Mouse (Mus musculus): ENCODE data around the gene Unc93b1. TPM values are rescaled to one million over a fixed set of nuclear protein-coding genes. Genes with fewer than 3 reads are reported as not detected.

The Unc93b1 gene
- polyA plus RNA-seq (2015; fragmentation: Nextera tagmentation; extraction: Ambion mirVana) = 12.4 and 14.1 TPM in 2 replicates

GRCm38 (mm10) chr19:3935032-3935895 is at the start of gene Unc93b1:
Unc93b1 (plus strand) TSS chr19:3935186.
- Histone ChIP-seq H3K36me3 (ENCODE audit: control insufficient read depth, insufficient read depth, low read length) (no peaks in the 10 kb centered on the region), H3K9me3 (ENCODE audit: control insufficient read depth, low read length) (no peaks in the 10 kb centered on the region), H3K9ac (ENCODE audit: low read depth, low read length) (peak within 1 kb of the TSS; percentile 59), H3K27me3 (replicated peaks; ENCODE audit: control insufficient read depth, insufficient read depth, low read length) (peaks cover 5% of the 10 kb centered on the region), H3K27ac (ENCODE audit: low read depth, low read length) (no peak within 1 kb of the TSS), H3K4me3 (ENCODE audit: low read length) (peak within 1 kb of the TSS; percentile 43), H3K4me2 (ENCODE audit: low read length) (peak within 1 kb of the TSS; percentile 79), H3K4me1 (ENCODE audit: control insufficient read depth, insufficient read depth, low read depth, low read length) (peaks cover 14% of the 10 kb centered on the region)
- 9% methylated on average over 36 of the region's 42 CpGs for WGBS
- ATAC-seq = peak; percentile 70

- Histone ChIP-seq H3K36me3 (ENCODE audit: control insufficient read depth, insufficient read depth, low read length) (peaks cover 27% of the 10 kb centered on the region), H3K9ac (ENCODE audit: low read depth, low read length) (no peak overlapping the region), H3K4me1 (ENCODE audit: control insufficient read depth, insufficient read depth, low read depth, low read length) (no peaks in the 10 kb centered on the region), H3K4me2 (ENCODE audit: low read length) (no peak overlapping the region), H3K9me3 (ENCODE audit: control insufficient read depth, low read length) (no peaks in the 10 kb centered on the region), H3K27me3 (replicated peaks; ENCODE audit: control insufficient read depth, insufficient read depth, low read length) (no peaks in the 10 kb centered on the region), H3K27ac (ENCODE audit: low read depth, low read length) (no peak overlapping the region), H3K4me3 (ENCODE audit: low read length) (no peak overlapping the region)
- WGBS = 88% methylated on average over 5 of the region's 5 CpGs
- no peak for ATAC-seq
These were observed 45.9 kb upstream of the Unc93b1 start for GRCm38 (mm10) chr19:3889096-3889495.

DNA sequence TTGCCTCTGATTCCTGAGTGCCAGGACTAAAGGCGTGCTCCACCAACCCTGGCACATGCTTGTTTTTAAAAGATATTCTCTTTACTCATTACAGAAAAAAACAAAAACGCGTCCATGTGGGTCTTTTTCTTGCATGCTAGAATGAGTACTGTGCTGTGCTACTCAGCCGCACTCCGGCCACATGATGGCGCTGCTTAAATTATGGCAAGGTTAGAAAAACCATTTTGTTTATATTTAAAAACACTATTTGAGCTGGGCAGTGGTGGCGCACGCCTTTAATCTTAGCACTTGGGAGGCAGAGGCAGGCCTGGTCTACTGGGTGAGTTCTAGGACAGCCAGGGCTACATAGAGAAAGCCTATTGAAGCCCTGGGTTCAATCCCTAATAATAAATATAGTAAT is 44.8 kb upstream of the Unc93b1 start:
- Histone ChIP-seq H3K9me3 (ENCODE audit: control insufficient read depth, low read length) (no peaks in the 10 kb centered on the region), H3K36me3 (ENCODE audit: control insufficient read depth, insufficient read depth, low read length) (peaks cover 36% of the 10 kb centered on the region), H3K9ac (ENCODE audit: low read depth, low read length) (no peak overlapping the region), H3K4me3 (ENCODE audit: low read length) (no peak overlapping the region), H3K27ac (ENCODE audit: low read depth, low read length) (no peak overlapping the region), H3K4me1 (ENCODE audit: control insufficient read depth, insufficient read depth, low read depth, low read length) (peaks cover 3% of the 10 kb centered on the region; the same call in 1 of the 2 replicates), H3K4me2 (ENCODE audit: low read length) (no peak overlapping the region), H3K27me3 (replicated peaks; ENCODE audit: control insufficient read depth, insufficient read depth, low read length) (no peaks in the 10 kb centered on the region)
- 87% methylated on average over 8 of the region's 8 CpGs for WGBS
- ATAC-seq = no peak

GRCm38 (mm10) chr19:3893545-3894116 is 41.4 kb upstream of the Unc93b1 start:
- Histone ChIP-seq H3K27ac (ENCODE audit: low read depth, low read length) (no peak overlapping the region), H3K27me3 (replicated peaks; ENCODE audit: control insufficient read depth, insufficient read depth, low read length) (no peaks in the 10 kb centered on the region), H3K4me3 (ENCODE audit: low read length) (no peak overlapping the region), H3K36me3 (ENCODE audit: control insufficient read depth, insufficient read depth, low read length) (peaks cover 33% of the 10 kb centered on the region), H3K9me3 (ENCODE audit: control insufficient read depth, low read length) (no peaks in the 10 kb centered on the region), H3K4me1 (ENCODE audit: control insufficient read depth, insufficient read depth, low read depth, low read length) (peaks cover 3% of the 10 kb centered on the region), H3K9ac (ENCODE audit: low read depth, low read length) (no peak overlapping the region), H3K4me2 (ENCODE audit: low read length) (no peak overlapping the region)
- ATAC-seq = no peak
- WGBS = 89% methylated on average over 4 of the region's 4 CpGs

- peak overlapping the region; percentile 60; the same call in 1 of the 2 replicates for H3K27ac ChIP-seq (ENCODE audit: low read depth, low read length)
- H3K4me3 ChIP-seq (ENCODE audit: low read length) = no peak overlapping the region
- no peaks in the 10 kb centered on the region for H3K9me3 ChIP-seq (ENCODE audit: control insufficient read depth, low read length)
- no peak overlapping the region for H3K4me2 ChIP-seq (ENCODE audit: low read length)
- peaks cover 31% of the 10 kb centered on the region for H3K36me3 ChIP-seq (ENCODE audit: control insufficient read depth, insufficient read depth, low read length)
- no peak for ATAC-seq
- no peak overlapping the region for H3K9ac ChIP-seq (ENCODE audit: low read depth, low read length)
- no peaks in the 10 kb centered on the region for H3K27me3 ChIP-seq (replicated peaks; ENCODE audit: control insufficient read depth, insufficient read depth, low read length)
- H3K4me1 ChIP-seq (ENCODE audit: control insufficient read depth, insufficient read depth, low read depth, low read length) = peaks cover 3% of the 10 kb centered on the region
- 92% methylated on average over 2 of the region's 2 CpGs for WGBS
These were observed 40.7 kb upstream of the Unc93b1 start for GRCm38 (mm10) chr19:3894294-3894693.

GRCm38 (mm10) chr19:3895171-3895631 is 39.8 kb upstream of the Unc93b1 start:
- no peaks in the 10 kb centered on the region for H3K27me3 ChIP-seq (replicated peaks; ENCODE audit: control insufficient read depth, insufficient read depth, low read length)
- peak overlapping the region; percentile 74; the same call in 1 of the 2 replicates for H3K27ac ChIP-seq (ENCODE audit: low read depth, low read length)
- peaks cover 31% of the 10 kb centered on the region for H3K36me3 ChIP-seq (ENCODE audit: control insufficient read depth, insufficient read depth, low read length)
- no peak overlapping the region for H3K9ac ChIP-seq (ENCODE audit: low read depth, low read length)
- H3K4me3 ChIP-seq (ENCODE audit: low read length) = no peak overlapping the region
- H3K9me3 ChIP-seq (ENCODE audit: control insufficient read depth, low read length) = no peaks in the 10 kb centered on the region
- H3K4me1 ChIP-seq (ENCODE audit: control insufficient read depth, insufficient read depth, low read depth, low read length) = peaks cover 3% of the 10 kb centered on the region
- peak; percentile 91 for ATAC-seq
- WGBS = 9% methylated on average over 3 of the region's 3 CpGs
- H3K4me2 ChIP-seq (ENCODE audit: low read length) = no peak overlapping the region

DNA sequence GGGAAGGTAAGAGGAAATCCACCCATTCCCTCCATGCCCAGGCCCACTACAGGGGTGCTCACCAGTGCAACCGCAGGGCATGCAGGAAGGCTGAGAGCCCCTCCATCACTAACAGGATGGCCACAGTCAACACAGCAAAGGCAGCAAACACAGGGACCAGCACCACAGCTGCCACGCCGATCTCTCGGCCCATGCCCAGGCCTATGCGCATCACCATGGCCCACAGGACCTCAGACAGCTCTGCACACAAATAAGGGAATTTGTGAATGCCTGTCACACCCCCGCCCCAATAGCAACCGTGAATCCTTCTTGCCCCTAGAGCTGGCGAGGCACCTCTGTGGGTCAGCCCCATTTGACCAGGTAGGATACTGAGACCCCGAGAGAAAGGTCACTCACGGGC is 38.8 kb upstream of the Unc93b1 start:
- Histone ChIP-seq H3K9me3 (ENCODE audit: control insufficient read depth, low read length) (no peaks in the 10 kb centered on the region), H3K9ac (ENCODE audit: low read depth, low read length) (no peak overlapping the region), H3K4me3 (ENCODE audit: low read length) (no peak overlapping the region), H3K36me3 (ENCODE audit: control insufficient read depth, insufficient read depth, low read length) (peaks cover 26% of the 10 kb centered on the region), H3K27ac (ENCODE audit: low read depth, low read length) (peak overlapping the region; percentile 74), H3K4me2 (ENCODE audit: low read length) (no peak overlapping the region), H3K4me1 (ENCODE audit: control insufficient read depth, insufficient read depth, low read depth, low read length) (peaks cover 3% of the 10 kb centered on the region), H3K27me3 (replicated peaks; ENCODE audit: control insufficient read depth, insufficient read depth, low read length) (no peaks in the 10 kb centered on the region)
- WGBS = 92% methylated on average over 10 of the region's 10 CpGs
- ATAC-seq = no peak

DNA sequence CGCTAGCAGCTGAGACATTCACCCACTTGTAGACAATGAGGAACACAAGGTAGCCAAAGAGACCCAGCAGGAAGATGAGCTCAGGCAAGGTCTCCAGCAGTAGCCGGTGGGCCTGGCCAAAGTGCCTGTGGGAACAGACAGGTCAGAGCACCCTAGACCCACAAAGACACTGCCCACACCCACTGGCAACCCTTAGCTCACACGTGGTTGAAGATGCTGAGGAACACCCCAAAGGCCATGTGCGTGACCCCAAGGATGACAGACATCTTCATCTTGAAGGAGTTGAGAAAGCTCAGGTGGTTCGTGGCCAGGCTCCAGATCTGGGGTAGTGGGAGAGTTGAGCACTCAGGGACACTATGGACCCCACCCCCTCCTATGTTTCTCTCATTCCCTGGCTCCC is 37.4 kb upstream of the Unc93b1 start:
- no peak overlapping the region for H3K9ac ChIP-seq (ENCODE audit: low read depth, low read length)
- no peak overlapping the region for H3K27ac ChIP-seq (ENCODE audit: low read depth, low read length)
- no peaks in the 10 kb centered on the region for H3K9me3 ChIP-seq (ENCODE audit: control insufficient read depth, low read length)
- 88% methylated on average over 5 of the region's 5 CpGs for WGBS
- no peak overlapping the region for H3K4me2 ChIP-seq (ENCODE audit: low read length)
- ATAC-seq = no peak
- no peaks in the 10 kb centered on the region for H3K27me3 ChIP-seq (replicated peaks; ENCODE audit: control insufficient read depth, insufficient read depth, low read length)
- peaks cover 25% of the 10 kb centered on the region for H3K36me3 ChIP-seq (ENCODE audit: control insufficient read depth, insufficient read depth, low read length)
- H3K4me3 ChIP-seq (ENCODE audit: low read length) = no peak overlapping the region
- peaks cover 3% of the 10 kb centered on the region for H3K4me1 ChIP-seq (ENCODE audit: control insufficient read depth, insufficient read depth, low read depth, low read length)

- no peak overlapping the region for H3K4me3 ChIP-seq (ENCODE audit: low read length)
- H3K4me1 ChIP-seq (ENCODE audit: control insufficient read depth, insufficient read depth, low read depth, low read length) = peaks cover 3% of the 10 kb centered on the region
- H3K27me3 ChIP-seq (replicated peaks; ENCODE audit: control insufficient read depth, insufficient read depth, low read length) = no peaks in the 10 kb centered on the region
- 86% methylated on average over 7 of the region's 7 CpGs for WGBS
- H3K27ac ChIP-seq (ENCODE audit: low read depth, low read length) = no peak overlapping the region
- peaks cover 14% of the 10 kb centered on the region for H3K36me3 ChIP-seq (ENCODE audit: control insufficient read depth, insufficient read depth, low read length)
- H3K9me3 ChIP-seq (ENCODE audit: control insufficient read depth, low read length) = no peaks in the 10 kb centered on the region
- ATAC-seq = no peak
- no peak overlapping the region for H3K9ac ChIP-seq (ENCODE audit: low read depth, low read length)
- H3K4me2 ChIP-seq (ENCODE audit: low read length) = no peak overlapping the region
These were observed 36.0 kb upstream of the Unc93b1 start for GRCm38 (mm10) chr19:3898952-3899351.

All from hindbrain, embryonic 16.5 days (tissue).